Mouse (Mus musculus): ENCODE data around the gene Cux1.
A peak's percentile ranks its signal among the peaks of the same experiment; 100 is the strongest.

Cux1 gene

DNA sequence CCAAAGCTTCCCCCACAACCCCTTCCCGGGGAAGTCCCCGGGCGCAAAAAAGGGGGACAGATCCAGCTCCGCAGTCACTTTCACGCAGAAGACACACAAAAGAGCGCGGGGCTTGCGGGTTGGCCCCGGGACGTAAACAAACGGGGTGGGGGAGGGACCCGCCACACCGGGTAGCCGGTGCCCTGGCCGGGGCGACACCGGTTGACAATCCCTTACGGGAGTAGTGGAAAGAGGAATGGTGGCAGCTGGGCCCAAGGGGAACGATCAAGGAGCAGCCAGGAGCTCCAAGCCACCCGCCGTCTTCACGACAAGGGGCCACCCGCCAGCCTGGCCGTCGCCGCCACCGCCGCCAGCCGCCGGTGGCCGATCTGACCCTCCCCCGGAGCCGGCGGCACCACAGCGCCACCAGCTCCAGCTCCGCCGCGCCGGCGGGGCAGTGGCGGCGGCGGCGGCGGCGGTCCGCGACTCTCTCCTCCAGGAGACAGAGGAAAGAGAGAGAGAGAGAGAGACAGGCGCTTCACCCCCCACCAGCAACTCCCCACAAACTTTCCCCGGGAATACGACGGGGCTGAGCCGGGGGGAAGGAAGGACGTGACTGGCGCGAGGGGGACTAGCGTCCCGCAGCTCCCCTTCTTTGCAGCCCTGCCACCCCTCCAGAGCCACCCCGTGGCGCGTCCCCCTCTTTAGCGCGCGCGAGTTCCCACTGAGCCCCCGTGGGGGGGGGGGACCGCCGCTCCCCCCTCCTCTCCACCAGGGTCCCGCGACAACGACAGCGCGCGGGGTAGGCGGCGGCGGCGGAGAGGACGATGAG is 1.1 kb downstream of the Cux1 start:
- DNase-seq, result peak; percentile 72 to 80

DNA sequence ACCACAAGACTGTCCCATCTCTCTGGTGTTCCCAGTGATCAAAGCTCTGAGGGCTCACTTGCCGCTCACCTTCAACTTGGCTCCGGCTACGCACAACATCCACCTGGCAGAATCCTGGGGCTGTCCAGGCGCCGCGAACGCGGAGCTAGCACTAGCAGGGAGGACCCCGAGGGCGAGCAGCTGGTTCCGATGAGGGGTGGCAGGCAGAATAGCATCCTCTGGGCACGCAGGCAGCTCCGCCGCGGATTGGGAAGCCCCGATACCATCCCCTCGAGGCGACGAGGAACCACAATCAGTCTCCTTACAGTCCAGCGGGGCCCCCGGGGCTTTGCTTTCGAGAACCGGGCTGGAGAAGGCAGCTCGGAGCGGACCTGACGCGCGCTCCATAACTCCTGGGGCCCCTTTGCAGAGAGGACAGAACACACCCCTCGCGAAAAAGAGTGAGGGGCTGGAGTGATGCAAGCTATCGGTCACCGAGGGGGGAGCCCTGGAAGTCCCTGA is 1.9 kb downstream of the Cux1 start:
- DNase-seq, result peak; percentile 67 to 74

DNA sequence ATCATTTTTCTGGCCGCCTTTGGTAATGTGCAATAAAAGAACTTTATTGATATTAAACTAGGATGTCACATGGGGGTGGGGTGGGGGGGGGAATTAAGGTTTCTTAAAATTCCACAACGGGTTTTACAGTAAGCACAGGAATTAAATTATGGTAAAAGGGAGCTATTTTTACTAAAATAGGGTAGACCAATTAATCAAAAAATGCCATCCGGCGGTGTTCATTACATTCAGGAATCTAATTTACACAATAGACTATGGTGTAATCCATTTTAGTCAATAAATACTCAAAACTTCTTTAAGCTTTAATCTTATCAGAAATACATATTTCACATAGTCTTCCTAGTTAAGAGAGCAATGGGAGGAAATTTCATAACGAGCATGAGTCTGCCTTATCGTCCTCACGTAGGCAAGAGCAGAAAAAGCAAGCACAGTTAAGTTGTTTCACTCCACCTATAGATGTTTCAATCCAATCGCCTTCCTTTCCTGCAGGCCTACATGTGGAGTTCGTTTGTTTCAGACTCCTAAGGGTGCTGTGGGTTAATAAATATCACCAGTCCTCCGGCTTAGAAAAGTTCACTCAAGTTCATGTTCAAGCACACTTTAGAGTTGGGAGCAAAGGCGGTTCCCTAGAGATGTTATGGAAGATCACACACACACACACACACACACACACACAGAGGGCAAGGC is 2.5 kb downstream of the Cux1 start:
- DNase-seq, result no peak

DNA sequence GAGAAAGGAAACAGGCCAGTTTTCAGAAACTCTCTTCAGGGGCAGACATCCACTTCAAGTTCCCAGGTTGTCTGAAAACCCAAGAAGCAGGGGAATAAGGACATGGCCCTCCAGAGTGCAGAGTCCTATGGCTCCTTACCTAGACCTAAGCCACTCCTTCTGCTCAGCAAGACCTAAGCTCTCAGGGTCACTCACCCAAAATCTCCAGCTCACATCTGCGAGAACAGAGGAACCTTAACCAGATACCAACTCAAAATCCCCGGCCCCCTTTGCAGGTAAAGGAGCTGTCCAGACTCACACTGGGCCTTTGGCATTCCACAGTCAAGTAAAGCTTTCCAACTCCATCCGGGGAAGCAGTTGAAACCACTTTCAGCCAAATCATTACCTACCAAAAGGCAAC is 3.3 kb downstream of the Cux1 start:
- DNase-seq, result no peak

DNA sequence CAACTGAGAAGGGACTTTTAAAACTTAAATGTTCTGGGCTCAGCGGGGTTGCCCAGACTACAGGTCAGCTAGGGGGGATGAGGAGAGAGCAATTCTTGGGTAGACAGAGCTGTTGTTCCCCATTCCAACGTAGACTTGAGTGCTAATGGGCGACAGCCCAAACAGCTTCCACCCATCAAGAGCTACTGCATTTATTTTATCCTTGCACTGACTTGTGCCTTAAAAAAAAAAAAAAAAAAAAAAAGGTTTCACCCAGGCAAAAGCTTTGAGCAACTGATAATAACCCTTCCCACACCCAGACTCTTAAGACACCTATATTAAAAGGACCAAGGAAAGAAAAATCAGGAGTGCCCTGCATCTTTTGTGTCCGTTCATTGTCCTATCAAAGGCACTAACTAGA is 4.2 kb downstream of the Cux1 start:
- no peak for DNase-seq

DNA sequence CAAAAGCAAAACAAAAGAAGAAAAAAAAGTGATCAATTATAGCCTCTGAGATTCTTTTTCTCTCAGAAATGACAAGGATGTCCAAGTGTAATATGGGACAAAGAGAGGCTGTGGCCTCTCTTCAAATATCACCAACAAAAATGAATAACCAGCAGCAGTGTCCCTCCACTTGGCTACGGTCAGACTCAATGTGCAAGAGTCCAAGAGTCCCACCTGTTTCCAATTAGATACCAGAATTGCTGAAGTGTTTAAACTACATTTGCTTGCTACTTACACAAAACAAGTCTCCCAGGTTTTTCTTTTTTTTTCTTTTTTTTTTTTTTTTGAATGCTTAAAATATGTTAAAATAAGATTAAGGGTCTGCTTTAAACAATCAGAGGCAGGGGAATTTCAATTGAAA is 5.1 kb downstream of the Cux1 start:
- DNase-seq, result no peak

DNA sequence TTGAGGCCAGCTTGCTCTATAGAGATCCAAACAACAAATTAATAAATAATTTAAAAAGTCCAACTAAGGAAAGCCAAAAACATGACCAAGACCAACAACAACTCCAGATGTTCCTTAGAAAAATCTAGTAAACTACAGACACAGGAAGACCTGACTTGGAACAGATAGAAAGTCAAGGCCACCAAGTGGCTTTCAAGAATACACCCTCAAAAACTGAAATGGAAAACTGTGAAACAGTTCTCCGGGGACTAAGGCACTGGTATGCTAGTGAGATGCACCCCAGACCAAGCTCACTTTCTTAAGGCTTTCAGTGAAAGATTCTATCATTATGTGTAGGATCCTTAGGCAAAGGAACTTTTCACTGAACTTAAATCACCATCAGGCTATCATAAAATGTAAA is 5.6 kb downstream of the Cux1 start:
- DNase-seq, result no peak

DNA sequence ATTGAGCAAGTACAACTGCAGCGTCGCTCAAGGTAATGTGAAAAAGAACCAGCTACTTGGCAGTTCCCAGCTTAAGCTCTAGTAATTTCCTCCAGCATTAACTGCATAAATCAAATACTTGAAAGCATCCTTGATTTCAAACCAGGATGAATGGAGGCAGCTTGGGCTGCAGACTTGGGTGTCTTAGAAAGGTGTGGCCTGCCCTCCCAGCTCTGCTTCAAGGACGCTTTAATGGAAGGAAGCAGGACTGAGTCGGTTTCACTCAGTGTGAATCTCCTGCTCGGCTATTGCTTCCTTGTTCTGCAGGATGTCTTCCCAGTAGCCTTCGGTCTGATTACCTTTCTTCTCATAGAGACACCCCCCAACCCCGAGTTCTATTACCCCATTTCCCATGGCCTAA is 6.6 kb downstream of the Cux1 start:
- no peak for DNase-seq

DNA sequence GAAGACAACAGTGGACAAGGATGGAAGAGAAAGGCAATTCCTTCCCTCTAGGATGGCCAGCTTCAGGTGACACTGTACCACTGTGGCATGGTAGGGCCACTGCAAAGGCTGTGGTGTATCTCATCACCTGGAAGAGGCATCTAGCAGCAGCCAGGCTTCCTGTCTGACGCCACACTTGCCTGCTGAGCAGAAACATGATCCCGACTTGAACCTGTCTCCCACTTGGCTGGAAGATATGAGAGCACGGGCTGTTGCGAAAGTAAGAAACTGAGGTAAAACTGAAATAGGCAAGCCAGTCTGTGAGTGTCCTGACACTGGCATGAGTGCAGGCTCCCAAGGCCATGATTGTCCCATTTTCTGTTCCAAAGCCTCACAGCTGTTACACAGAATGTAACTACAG is 9.8 kb downstream of the Cux1 start:
- no peak for DNase-seq

DNA sequence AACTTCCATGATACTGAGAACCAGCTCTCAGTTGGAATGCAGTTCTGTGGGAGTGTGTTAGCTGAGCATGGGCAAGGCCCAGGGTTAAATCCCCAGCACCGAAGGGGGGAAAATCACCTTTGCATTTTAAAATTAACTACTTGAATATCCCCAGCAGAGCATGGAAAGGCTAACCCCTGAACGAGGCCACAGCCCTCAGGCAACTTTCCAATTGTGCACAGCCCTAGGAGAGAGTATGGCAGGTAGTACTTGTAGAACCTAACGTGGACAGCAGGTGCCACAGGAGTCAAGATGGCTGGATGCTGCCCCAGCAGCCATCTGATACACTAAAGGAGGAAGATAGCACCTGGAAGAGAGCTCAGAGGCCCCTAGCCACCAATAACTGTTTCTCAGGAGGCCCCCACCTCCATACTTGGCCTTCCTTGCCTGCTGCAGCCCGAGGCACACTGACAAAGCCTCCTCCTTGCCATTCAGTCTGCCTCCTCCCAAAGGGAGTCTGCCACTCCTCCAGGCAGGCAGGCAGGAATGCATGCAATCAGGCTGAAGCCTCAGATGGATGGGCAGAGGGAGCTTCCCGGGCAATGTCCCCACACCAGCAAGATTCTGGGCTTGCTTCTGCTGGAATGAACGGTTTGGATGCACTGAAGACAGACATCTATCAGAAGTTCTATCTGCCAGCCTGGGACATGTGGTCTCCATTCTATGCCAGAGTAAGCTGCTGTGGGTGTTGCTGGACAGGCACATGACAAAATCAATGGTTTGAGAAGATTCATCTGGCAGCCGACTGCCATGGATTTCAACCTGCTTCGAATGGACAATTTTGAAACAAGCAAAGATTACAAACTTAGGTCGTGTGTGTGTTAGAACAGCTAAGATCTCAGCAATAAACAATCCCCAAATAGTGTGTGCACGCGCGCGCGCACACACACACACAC is 10.7 kb downstream of the Cux1 start:
- DNase-seq, result peak; percentile 34 to 57

DNA sequence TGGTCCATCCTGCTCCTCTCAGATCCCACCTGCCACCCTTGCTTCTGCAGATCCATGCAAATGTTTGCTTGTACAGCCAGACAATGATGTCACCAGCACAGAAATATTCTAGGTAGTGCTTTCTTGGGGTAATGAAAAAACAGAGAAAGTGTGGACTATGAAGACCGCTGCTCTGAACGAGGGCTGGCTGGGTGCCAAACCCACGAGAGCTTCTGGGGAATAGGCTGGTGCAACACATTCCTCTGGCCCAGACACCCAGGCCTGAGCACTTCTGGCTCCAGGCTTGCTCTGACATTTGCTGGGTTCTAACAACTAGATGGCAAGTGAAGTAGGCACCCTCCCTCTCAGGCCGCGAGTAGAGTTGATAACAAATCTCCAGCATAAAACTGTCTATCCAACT is 11.6 kb downstream of the Cux1 start:
- peak; percentile 83 to 88 for DNase-seq

DNA sequence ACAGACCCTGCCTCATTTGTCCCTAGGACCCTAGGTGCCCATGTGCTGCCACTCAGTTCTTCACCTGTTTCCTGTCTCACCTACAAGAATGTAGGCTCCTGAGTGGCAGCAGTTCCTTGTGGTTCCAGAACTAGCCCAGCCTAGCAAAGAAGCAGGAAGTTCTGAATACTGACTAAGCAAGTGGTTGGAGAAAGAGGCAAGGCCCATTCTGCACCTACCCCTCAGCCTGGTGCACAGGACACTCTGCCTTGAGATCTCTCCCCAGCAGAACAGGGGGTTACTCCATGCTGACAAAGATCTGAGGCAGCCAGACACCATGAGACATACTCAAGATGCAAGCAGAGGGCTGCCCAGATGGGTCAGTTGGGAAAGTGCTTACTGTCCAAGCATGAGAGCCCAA is 14.5 kb downstream of the Cux1 start:
- DNase-seq, result no peak

DNA sequence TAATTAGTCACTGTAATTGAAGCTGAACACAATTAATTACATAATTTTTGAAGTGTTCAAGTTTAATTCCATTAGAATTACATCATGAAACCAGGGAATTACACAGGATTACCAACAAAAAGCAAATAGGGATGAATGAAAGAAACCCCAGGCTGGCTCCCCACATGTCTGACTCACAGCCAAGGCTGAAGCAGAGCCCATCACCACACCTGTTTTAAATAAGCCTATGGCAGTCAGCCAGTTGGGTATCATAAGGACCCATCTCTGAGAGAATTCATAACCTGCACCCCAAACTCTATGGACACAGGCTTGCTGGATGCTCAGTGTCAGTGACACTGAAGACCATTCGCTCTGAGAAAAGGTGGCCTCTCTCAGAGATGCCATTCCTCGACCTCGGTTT is 15.2 kb downstream of the Cux1 start:
- no peak for DNase-seq

DNA sequence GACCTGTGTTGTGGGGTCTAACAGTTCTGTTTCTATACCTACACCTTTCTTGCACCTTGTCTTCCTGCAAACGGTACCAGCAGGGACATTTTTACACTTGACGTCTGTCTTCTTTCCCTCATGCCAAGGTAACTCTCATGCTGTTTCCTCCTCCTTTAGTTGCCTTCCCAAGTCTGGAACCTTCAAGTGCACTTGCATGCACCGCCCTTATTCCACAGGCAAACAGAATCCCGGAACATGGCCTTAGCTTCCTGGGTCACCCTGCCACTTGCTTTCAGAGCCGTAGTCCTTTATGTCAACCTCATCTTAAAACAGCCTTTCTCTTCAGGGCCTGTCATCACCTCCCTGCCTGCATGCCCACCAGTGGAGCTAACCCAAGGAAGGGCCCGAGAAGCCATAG is 15.7 kb downstream of the Cux1 start:
- no peak for DNase-seq

DNA sequence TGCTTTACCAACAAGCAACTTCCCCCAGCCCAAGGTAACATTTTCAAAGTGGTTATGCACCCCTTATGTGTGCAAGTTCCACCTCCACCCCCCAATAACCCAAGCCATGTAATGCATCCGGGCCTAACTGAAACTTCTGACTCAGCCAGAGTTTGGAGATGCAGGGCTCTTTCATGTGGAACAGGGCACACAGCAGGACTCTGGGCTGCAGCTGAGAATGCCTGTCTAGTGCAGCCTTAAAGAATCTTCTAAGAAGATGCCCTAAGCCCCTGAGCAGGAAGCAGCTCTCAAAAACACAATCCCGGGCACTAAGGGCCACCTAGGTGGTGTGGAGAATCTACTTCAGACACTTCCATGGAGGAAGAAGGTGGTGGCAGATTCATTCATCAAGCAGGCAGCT is 16.6 kb downstream of the Cux1 start:
- DNase-seq, result no peak

DNA sequence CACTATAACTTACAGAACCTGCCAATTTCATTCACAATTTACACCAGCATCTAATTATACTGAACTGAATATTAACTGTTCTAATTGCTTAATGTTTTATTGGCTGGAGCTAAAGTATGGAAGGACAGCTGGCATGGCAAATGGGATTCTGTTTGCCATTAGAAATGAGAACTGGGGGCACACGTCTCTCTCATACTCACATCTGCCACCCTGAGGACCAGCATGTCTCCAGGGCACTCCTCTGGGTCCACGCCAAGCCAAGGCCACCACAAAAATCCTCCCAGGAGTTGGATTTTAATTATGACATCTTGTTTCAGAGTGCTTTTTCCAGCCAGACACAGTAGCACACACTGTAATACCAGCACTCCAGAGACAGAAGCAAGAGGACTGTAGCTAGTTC is 18.5 kb downstream of the Cux1 start:
- DNase-seq, result no peak

DNA sequence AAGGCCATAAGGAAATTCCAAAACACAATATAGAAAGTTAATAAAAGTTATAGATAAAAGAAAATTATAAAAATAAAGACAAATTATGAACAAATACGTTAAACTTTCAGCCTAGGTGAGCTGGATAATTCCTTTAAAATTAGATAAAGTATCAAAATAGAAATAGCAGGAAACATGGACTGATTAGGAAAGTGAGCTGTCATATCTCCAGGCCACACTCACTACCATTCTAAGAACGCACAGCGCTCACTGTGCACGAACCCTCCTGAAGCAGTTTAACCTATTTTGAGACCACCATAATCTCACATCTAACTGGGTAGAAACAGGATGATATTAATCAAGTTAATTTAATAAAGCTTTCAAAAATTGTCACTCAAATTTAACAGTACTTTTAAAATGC is 22.2 kb downstream of the Cux1 start:
- DNase-seq, result no peak

DNA sequence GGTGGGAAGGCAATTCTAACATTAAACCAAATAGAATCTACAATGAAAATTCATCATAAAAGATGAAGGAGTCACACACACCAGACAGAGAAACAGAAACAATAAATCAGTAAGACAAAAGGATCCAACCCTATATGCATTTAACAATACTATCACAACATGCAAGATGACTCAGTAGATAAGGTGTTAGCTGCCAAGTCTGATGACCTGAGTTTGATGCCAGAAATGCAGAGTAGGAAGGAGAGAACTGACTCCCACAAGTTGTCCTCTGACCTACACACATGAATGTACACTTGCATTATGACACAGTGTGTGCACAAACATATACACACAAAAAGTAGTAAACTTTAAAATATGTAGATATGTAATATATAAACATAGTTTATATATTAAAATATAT is 24.1 kb downstream of the Cux1 start:
- DNase-seq, result no peak

DNA sequence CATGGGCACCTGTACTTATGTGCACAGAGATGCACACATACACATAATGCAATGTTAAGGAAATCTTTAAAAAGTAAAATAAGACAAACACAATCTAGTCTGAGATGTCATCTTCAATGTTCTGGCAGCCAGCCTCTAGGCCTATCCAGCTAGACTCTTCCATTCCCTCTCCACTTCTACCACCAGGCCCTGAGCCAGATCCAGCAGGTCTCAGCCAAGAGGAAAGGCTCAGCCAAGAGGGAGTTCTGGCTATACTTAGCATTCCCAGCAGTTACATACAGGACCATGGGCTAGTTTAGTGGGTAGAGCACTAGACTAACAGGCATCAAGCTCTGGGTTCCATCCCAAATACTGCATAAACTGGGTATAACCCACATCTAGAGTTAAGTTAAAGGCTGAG is 26.3 kb downstream of the Cux1 start:
- peak; percentile 39 to 42 for DNase-seq

DNA sequence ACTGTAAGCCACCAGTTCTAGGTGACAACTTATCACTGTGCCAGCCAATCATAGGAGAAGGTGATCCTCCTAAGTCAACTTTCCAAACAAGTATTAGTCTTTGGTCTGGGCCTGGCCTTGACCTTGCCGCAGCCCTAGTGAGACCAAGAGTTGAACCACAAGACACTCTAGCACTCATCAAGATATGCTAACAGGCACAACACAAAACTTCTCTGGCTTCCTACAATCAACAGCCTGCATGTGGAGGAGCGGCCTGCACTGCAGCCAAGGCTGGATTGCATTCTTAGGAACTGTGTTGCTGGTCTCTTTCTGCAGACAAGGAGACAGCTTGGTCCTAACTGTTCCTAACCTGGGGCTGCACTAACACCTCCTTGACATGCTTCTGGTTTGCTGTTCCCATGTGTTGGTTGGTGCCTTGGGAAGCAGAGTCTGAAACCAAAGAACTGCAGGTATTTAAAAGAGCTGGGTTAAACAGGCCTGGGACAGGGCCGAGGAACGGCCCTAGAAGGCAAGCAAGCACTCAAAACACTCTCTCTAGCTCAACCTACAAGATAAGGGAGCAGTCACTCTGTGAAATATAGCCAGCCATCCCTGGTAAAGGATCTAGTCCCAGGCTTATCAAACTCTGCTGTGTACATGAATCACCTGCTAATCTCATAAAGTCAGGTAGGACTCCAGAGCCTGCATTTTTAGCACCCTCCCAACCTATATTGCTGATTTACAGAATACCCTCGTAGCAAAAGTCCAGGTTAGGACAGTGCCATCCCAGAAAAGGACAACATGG is 27.0 kb downstream of the Cux1 start:
- no peak for DNase-seq

DNA sequence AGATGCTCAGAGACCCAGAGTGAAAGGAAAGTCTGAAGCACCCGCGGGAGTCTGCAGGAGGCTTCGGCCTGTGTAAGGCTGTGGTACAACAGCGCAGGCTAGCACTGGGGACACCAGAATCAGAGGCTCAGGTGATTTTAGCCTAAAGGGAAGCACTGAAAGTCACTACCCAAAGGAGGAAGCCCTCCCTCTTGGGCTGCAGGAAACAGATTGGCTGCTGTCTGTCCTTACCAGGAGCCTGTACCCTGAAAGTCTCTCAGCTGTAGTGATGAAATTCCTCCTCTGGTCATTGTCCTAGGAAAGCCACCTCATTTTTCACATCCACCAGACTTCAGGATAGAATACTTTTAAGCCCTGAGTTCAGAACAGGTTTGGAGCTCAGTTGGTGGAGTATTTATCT is 30.5 kb downstream of the Cux1 start:
- DNase-seq, result no peak

DNA sequence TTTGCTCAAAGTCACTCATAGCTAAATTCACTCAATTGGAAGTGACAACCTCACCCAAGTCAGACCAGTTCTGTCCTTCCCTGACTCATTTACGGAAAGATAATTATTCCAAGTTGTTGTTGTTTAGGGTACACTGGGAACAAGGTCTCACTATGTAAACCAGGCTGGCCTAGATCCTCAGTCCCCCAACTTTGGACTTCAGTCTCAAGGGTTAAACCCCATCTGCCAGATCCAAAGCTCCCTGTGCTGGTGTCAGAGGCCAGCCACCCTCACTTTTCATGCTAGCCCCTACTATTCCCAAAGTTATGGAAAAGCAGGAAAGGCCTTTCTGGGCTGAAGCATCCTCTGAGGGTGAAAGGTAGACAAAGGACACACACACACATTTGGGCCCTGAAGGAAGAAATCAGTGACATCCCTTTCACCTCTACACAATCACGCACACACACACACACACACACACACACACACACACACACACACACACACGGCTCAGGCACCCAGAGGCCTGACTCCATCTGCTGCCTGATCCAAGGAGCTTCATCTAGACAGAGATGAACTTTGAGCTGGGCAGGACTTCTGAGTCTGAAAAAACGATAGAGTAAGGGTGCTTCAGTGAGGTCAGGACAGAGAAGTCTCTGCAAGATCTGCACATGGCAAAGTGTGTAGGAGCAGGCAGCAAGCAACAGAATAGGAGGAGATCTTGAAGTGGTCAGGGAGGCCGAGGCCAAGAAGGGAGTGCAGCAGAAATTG is 31.1 kb downstream of the Cux1 start:
- DNase-seq, result no peak

Data from kidney, postnatal 4 days (tissue).